Mouse (Mus musculus): ENCODE data around the gene Safb.

- TF ChIP-seq CTCF (IDR thresholded peaks at IDR 0.05; ENCODE audit: low read depth) (no peak), EP300 (IDR thresholded peaks at IDR 0.05; ENCODE audit: low read depth) (no peak)
These were observed 38.0 kb upstream of the Safb start for GRCm38 (mm10) chr17:56546576-56546975.

Measured in liver, embryonic 14.5 days (tissue).